Mouse (Mus musculus): ENCODE results near the gene Glrb. TPM values are rescaled to one million over a fixed set of nuclear protein-coding genes. Genes with fewer than 3 reads are reported as not detected.

Gene Glrb
- under 1 TPM; 0.24 to 0.35 TPM for total RNA-seq (2021)

DNA sequence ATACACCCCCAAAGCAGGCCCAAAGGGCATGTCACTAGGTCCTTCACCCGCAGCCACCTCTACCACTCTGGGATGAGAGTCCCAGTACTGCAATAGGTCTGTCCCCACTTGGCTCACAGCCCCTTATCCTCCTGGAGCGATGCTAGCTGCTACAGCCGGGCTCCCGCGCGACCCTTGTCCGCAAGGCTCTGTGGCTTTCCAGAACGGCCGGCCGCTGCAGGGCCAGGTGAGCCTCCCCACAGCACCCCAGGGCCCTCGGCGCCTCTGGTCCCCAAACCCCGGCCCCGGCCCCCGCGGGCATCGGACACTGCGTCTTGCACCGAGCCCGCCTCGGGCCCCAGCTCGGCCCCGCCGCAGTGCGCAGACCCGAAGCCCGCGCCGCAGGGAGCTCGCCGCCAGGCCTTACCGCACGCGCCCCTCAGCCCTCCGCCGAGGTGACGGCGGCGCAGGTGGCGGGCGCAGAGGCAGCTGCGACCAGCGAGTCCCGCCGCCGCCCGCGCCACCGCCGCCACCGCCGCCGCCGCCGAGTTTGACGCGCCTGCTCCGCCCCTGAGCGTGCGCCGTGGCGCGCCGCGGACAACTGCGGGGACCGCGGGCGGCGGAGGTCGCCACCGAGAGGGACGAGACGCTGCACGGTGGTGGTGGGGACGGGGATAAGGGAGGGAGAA, at the start of gene Glrb:
Gene Glrb (minus strand): TSS at position 550 of the 668 bp plus-strand sequence.
- intact Hi-C loops (cut with DNase I) = no loop called here
- peak; percentile 7 to 11 for DNase-seq

DNA sequence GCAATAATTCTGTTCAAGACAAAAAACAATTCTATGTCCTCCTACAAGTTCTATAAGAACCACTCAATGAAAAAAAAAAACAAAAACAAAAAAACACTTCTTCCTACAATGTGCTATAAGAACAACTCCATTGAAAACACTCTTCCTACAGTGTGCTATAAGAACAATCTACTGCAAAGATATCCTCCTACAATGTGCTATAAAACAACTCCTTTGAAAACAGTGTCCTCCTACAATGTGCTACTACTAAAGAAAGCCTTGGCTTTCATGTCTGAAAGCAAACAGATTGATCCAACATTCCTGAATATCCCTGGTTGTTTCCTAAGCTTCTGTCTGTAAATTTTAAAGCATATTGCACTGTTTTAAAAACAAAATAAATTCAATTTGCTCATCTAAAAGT, 46.5 kb upstream of the Glrb start:
- DNase-seq = no peak
- intact Hi-C loops (cut with DNase I) = loop anchor here (2.0 to 5.0 kb wide), 4 partner anchors 77 to 967 kb away; partner anchors contain the start of gene Pdgfc

DNA sequence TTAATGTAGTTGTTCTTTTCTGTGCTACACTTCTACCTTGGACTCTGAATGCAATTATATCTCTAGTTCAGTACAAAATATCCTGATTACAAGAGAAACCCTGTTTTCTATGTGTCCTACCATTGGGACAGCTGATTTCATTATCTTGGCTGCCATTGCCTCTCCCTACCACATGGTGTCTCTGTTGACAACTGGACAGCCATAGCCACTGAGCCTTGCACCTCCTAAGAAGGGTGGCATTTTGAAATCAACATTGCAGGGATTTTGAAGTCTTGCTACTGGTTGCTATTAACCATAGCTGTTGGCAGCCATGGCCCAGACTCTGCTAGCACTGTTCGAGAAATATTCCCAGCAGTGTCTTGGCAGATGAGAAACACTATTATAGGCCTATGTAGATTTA, 45.1 kb upstream of the Glrb start:
- peak; percentile 55 to 62 for DNase-seq
- intact Hi-C loops (cut with DNase I) = loop anchor here (2.0 to 5.0 kb wide), 4 partner anchors 79 to 968 kb away; partner anchors contain the start of gene Pdgfc

DNA sequence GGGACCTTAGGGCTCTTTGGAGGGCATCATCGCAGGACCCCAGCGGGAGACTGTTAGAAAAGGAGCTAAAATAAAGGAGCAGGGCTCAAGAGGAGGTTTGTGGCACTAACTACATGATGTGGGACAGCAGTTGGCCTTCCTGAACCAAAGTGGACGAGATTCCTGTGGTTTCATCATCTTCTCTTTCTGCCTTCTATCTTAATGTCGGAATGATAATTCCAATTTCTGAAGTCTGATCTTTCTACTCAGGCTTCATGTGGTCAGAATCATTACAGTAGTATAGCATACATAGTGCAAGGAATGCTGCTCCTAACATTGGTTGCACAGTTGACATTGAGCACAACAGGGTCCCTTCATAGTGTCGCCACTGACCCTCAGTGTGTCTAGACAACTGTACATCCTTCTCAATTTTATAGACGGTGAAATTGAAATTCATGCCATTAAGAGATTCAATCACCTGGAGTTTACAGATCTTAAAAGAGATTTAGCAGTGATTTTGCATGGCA, 372 bp upstream of the Glrb start:
- no peak for DNase-seq
- intact Hi-C loops (cut with DNase I) = no loop called here

DNA sequence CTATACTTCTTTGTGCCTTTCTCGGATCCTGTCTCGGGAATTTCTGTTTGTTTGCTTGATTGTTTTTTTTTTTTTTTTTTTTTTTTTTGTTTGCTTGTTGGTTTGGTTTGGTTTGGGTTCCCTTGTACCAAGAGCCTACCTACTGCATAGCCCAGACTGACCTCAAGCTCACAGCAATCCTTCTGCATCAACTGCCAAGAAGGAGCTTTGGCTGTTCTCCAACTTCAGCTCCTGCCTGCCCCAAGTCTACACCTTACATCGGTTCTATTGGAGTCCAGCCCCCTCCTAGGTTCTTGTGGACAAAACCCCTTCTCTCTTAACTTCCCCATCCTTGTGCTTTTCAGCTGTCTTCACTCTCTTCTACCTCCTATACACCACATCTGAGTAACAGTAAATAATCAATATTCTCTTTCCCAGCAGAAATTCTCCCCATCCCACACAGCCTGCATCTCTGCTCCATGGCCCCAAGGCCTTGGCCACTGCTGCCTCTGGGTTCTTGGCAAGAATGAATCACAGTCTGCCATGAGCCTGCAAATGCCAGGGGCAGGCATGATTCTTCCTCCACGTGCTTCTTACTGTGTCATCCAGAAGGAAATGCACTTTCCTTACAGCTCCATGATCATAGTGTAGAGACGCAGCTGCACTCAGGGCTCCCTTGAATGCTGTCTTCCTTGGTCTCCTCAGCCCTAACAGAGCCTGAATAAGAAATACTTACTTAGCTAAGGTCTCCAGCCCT, 18.5 kb downstream of the Glrb start:
- no peak for DNase-seq
- intact Hi-C loops (cut with DNase I) = no loop called here

DNA sequence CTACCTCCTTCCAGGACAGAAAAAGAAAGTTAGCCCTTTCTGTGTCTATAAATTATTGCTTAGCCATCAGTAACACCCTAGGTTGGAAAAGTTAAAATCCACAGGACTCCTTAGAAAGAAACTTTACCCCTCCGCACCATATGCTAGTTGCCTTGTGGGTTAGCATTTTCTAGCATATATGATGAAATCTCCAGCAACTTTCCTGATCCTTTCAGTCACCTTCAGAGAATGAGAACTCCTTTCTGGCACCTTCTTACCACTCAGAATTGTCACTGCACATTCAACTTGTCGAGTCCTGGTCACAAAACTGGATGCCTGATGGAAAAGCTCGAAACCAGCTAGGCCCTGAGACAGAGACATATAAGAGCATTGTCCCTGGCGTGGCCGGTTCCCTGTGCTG, 19.1 kb downstream of the Glrb start:
- no peak for DNase-seq
- intact Hi-C loops (cut with DNase I) = no loop called here

DNA sequence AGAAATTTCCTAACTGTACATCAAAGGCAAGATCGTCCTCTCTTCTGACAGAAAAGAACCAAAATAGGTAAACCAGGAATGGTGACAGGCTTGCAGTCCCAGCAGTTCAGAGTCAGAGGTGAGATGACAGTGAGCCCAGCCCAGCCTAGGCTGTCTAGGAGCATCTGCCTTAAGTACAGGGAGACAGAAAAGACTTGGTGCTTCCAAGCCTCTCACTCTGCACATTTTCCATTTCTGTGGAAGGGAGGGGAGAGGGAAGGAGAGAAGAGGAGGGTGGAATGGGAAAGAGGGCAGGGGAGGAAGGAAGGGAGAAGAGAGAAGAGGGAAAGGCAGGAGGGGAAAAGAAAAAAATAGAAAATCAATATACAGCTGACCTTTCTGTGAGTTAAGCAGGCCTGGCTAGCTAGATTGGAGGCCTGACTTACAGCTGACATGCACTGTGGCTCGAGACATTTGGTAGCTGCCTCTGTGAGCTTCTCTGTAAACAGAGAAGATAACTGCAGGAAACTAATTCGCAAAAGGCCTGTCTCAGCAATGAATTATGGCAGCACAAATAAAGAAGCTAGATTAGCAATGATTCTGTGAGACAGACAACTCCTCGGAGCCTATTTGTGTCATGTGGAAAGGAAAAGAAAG, 20.3 kb downstream of the Glrb start:
- DNase-seq = no peak
- intact Hi-C loops (cut with DNase I) = no loop called here

DNA sequence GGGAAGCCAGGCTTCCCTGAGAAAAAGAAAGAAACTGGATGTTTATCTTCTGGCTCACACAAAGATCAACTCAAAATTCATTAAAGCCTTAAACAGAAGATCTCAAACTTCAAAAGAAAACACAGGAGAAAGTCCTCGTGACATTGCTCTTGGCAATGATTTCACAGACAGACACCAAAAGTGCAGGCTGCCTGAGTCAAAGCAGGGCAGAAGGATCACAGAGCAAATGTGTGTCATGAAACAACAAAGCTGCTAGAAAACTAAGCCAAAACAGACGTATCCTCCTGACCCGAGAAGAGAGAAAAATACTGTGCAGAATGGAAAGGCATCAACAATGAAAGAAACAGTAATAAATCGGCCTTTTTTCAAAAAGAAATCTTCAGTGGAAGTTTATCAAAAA, 22.4 kb downstream of the Glrb start:
- no peak for DNase-seq

DNA sequence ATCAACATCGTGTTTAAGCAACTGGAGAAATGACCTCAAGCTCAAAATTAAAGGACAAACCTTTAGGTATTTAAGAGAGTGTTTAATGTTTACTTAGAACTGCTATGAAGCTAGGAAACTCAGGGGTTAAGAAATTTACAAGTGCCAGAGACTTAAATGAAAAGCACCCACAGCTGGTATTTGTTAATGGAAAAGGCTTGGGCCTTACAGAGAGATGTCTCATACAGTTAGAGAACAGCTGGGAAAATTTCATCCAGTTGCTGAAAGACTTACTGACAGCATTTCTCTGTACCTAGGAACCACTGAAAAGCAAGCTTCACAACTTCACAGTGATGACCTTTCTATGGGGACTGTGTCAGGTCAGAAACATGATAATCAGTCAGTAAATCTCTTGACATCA, 28.3 kb downstream of the Glrb start:
- no peak for DNase-seq
- intact Hi-C loops (cut with DNase I) = no loop called here

More for the DNA sequence above, 22.4 kb downstream of the Glrb start:
- intact Hi-C loops (cut with DNase I) = no loop called here

DNA sequence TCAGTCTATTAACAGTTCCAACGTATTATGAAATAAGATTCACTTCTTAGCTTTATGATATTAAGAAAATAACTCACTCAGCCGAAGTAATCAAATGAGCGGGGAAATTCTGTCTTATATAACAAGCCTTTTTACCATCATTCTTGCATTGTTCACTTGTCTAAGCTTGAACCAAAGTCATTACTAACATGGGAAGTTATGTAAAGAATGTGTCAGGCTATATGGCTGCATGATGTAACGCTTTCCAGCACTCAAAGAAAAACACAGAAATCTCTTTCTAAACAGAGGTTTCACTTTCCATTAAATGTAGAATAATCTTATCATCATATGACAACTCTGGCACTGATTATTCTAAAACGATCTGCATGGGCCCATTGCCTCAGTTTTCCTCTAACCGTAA, 29.9 kb downstream of the Glrb start:
- DNase-seq = no peak
- intact Hi-C loops (cut with DNase I) = no loop called here

DNA sequence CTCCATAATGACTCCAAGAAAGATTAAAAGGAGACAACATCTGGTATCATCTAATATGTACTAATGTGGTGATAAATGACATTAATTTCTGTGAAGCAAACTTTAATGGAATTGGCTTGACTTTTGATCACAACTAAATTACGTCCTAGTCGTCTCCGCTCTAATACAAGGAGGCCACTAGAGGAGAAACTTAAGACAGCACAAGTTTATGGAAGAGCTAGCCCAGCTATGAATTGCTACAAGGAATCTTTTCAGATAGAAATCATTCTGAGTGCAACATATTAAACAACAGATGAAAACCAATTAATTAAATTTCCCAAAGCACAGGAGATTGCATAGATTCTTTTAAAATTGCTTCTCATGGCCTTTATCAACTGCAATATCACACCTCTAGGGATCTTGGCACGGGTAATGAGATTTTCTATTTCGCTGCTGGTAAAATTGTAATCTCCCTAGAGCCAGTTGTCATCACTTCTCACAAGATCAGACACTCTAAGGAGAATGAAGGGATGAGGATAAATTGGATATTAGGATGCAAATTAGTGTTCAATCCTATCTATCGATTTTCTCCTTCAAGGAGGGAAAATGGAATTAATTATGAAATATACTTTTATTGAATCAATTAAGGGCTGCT, 32.7 kb downstream of the Glrb start:
- intact Hi-C loops (cut with DNase I) = no loop called here
- no peak for DNase-seq

DNA sequence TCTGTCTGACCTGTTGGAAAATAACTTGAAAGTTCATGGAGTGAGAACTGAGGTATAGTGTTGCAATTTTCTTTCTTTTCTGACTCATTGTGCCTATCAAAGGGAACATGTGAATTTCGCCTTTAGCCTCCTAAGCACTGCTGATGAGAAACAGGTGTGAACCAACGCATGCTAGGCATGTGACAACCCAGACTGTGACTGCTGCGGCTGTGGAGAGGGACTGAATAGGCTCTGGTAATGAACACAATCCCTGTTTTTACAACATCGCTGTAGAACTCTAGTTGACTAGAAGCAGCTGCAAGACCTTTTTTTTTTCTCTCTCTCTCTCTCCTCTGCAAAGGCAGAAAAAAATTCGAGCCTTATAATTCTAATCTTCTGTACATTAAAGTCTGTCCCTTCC, 34.9 kb downstream of the Glrb start:
- intact Hi-C loops (cut with DNase I) = no loop called here
- DNase-seq = no peak

DNA sequence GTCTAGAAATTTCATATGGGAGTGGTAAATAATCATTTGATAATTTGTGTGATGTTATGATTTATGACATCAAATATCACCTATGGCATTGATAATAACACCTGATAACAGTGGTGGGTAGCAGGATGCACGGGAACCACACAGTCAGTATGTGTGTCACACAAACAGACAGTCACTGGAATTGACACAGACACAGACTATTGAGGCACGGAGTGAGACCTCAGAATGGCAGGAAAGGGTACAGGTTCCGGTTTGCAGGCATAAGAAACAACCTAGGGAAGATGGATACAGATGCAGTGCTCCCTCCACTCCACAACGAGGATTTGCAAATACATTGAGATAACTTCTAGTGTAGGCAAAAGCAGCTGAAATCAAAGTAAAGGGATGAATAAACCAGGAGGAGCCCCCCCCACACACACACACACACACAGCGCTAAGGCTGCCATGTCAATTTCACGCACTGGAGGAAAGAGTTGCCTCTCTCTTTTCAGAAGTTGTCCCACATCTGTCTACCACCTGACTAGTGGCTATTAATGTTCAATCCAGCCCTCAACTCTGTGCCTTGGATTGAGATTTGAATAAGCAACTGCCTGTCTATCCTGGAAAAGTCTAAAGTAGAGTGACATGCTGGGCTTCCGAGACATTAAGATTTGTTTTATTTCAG, 38.6 kb downstream of the Glrb start:
- no peak for DNase-seq
- intact Hi-C loops (cut with DNase I) = no loop called here

DNA sequence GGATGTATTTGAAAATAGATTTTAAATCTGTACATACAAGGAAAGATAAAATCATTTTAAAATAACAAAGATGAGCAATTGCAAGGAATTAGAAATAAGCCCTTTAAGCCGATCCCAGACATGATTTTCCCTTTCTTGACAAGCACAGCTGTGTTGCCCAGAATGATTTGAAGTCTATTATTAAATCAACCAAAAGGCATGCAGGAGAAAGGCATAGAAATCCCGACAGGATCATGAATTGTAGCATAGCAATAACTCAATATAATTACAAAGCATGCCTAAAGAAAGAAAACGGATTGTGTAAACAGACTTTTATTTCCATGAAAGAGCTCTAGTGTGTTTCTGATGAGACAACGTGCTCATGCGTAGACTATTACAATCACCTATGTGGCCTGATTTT, 39.4 kb downstream of the Glrb start:
- intact Hi-C loops (cut with DNase I) = no loop called here
- DNase-seq = no peak

DNA sequence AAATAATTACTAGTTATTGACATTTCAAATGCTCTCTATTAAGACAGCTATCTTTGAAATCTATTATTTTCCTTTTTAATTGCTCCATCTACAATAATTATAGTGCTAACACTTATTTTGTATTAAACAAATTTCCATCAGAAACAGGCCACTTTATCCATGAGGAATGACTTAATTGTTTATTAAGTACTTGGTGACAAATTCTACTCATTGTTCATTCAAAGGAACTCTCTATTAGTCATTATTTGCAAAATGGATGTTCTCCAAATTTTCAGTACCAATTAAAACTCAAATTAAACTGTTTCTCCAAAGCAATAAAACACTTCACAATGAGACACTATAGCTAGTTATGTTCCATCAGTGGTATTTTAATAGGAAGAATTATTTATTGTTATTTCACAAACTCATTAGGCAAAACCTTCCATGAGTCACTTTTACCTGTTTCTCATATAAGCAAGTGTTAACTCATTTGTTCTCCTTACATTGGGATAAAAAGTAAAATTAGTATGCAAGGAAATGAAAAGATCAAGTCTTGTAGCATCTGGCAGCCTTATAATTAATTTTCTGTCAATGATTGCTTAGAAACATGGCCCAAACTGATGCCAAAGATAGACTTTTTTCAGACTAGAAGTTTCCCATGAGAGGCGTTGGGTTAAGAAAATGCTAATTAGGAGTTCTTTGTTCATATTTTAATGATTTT, 41.8 kb downstream of the Glrb start:
- intact Hi-C loops (cut with DNase I) = no loop called here

DNA sequence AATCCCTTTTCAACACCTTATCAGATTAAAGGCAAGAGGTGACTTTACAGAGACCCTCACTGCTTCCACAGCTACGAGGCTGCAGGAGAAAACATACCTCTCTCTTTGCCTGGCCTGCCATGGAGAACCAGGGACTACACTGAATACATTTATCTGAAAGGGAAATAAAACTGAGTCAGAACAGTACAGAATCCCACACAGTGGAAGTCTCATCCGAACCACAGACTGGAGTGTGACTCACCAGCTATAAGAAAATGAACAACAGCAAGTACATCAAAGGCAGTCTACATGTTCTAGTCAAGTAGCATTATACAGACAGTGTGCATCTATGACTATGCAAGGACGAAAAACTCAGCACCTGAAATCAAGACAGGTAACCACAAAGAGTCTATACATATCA, 46.1 kb downstream of the Glrb start:
- intact Hi-C loops (cut with DNase I) = no loop called here

More for the DNA sequence above, 41.8 kb downstream of the Glrb start:
- DNase-seq = no peak

DNA sequence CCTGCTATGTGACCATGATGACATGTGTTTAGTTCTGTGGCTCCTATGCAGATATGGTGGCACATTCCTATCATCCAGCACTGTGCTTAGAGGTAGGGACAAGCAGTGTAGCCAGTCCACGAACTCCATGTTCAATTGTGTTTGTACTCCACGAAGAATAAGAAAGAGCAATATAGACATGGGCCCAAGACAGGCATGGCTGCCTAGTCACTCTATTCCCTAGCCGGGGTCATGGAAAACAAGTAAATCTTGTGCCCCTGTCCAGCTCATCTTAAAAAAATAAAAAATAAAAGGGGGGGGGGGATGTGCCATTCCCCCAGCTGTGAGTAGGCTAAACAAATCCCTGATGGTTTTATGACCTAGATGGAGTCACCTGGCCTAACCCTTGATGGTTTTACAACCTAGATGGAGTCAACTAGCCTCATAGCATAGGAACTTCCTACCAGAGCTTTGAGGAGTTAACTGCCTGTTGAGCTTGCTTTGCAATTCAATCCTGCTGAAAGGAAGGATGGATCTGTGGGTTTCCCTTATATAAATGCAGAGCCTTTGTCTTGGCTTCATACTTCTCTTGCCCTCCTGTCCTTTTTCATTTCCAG, 60.5 kb downstream of the Glrb start:
- intact Hi-C loops (cut with DNase I) = no loop called here

More for the DNA sequence above, 46.1 kb downstream of the Glrb start:
- no peak for DNase-seq

DNA sequence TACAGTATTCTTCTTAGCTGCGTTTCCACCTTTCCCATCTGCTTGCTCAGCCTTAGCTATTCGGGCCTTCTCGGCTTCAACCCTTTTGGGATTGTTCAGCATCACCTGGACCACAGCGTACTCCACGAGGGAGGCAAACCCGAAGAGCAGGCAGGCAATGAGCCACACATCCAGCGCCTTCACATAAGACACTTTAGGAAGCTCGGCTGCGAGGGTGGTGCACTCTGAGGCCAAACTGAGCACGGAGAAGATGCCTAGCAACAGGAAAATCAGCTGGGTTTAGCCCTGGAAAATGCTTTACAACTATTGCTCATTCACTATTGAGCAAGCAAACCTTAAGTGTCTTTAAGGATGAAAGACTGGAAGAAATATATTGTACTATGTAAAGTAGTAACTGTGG, 62.5 kb downstream of the Glrb start:
- intact Hi-C loops (cut with DNase I) = no loop called here
- no peak for DNase-seq

More for the DNA sequence above, 60.5 kb downstream of the Glrb start:
- DNase-seq = no peak

DNA sequence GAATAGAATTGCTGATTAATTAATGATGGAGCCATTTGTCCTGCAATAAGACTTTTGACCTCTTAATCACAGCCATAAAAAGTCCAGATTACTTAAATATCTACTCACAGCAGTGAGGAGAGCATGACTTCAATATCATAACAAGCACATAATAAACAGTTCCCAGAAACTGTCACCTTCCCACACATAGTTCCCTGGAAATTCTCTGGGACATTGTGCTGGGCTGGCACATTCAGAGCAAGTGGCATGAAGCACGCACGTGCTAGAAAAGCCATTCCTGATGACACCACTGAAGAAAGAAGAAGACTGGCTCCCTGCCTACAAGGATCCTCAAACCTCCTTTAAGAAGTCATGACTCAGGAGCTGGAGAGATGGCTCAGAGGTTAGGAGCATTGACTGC, 67.8 kb downstream of the Glrb start:
- intact Hi-C loops (cut with DNase I) = no loop called here

DNA sequence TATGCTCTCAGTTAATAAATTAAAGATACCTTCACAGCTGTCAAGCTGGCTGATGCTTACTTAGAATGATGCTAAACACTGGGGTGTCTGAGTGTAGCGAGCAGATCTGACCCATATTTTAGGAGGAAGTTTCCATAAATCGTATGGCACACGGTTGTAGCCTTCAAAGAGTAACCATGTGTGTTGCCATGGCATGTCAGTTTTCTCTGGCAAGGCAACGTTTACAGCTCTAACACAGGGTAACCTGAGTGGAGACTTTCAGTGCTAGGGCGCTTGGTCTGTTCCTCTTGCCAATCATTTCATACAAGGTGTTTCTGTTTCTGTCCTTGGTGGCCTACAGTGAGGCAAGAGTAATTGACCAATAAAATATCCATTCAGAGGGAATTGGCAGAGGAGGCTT, 73.6 kb downstream of the Glrb start:
- intact Hi-C loops (cut with DNase I) = no loop called here
- DNase-seq = no peak

More for the DNA sequence above, 67.8 kb downstream of the Glrb start:
- no peak for DNase-seq
